Mouse (Mus musculus): ENCODE results near the gene Cacna1d. TPM values are rescaled to one million over a fixed set of nuclear protein-coding genes. Genes with fewer than 3 reads are reported as not detected.
A peak's percentile ranks its signal among the peaks of the same experiment; 100 is the strongest.

Gene Cacna1d
- total RNA-seq, 2 experiments from 2014 or later: 59.7 to 60.9 TPM

- intact Hi-C loops (cut with DNase I): no loop called here
- DNase-seq: no peak
These were observed 85.6 kb downstream of the Cacna1d start for GRCm38 (mm10) chr14:30405456-30406225.

DNA sequence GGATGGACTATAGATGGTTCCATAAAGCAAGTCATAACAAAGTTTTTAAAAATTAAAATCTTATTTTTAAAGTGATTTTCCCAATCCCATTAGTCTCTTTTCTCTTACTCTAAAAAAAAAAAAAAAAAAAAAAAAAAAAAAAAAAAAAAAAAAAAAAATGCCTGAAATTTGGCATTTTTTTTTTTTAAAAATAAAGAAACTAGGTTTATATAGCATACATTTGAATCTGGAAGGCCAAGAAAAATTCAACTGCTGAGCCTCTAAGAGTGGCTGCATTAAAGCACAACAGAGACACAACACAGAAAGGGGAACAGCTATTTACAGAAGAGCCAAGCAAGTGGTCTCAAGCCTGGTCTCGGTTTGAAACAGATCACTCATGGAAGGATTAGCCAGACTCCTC is 112.9 kb downstream of the Cacna1d start:
- intact Hi-C loops (cut with DNase I): no loop called here
- no peak for DNase-seq

GRCm38 (mm10) chr14:30372878-30373277 is 118.4 kb downstream of the Cacna1d start:
- intact Hi-C loops (cut with DNase I): no loop called here
- no peak for DNase-seq

DNA sequence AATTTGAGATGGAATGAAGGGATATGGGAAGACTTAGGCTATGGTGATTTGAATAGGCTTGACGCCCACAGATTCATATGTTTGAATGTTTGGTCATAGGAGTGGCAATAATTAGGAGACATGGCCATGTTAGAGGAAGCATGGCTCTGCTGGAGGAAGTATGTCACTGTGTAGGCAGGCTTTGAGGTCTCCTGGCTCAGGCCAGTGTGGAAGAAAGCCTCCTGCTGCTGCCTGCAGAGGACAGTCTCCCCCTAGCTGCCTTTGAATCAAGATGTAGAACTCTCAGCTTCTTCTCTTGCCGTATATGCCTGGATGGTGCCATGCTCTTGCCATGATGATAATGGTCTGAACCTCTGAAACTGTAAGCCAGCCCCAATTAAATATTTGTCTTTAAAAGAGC is 120.2 kb downstream of the Cacna1d start:
- DNase-seq: no peak
- intact Hi-C loops (cut with DNase I): no loop called here

DNA sequence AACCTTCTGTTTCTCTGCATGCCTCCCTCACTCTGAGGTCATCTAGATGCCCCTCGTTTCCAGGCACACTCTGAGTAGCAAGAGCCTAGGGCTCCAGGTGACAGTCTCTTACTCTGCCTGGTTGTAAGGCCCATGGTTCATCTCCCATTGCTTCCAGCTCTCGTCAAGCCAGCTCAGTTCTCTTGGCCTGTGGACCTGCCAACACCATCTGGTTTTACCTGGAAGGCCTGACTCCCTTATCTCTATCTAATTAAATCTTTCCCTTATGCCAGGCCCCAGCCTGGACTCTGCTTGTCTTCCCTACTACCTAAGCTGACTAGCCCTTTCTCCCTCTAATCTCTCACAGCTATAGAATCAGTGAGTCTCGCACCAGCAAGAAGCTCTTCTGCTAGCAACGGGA is 124.2 kb downstream of the Cacna1d start:
- intact Hi-C loops (cut with DNase I): no loop called here
- no peak for DNase-seq

DNA sequence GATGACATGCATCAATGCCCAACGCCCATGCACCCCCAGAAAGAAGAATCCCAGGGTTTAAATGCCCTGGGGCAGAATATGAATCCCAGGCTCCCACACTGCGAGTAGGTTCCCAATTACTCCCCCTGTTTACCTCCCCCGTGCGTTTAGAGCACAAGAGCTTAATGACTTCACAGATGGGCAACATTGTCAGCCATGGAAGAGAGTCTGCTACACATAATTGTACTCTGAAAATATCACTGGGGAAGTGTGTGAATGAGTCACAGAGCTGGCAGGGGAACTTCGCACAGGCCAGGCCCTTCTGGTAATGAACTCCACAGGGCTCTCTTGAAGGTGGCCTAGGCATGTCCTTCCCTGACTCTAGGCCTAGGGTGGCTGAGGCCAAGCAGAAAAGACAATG is 125.4 kb downstream of the Cacna1d start:
- no peak for DNase-seq

DNA sequence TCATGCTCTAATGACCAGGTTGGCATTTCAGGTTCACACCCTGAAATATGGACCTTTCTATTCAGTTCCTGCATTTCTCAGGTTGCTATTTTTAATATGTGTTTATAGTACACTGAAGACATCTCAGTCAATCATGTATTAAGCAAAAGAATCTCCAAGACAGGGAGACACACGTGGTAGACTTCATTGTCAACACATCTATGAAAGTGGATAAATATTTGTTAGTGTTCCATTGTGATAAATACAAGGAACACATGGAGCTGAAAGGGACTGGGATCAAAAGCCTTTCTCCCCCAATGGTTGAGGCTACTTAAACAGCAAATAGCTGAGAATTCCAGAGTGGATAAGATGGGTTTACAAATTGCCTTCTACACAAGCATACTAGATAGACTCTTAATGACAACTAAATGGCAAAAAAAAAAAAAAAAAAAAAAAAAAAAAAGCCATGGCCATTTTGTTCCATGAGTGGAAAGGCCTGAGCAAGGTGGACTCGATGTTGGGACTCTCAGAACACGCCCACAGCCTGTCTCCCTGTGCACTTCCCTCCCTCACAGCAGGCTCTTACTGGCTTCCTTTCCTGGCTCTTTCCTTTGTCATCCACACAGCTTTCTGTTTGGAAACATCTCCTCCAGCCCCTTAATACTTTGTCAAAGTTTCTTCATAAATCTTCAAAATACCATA is 127.6 kb downstream of the Cacna1d start:
- no peak for DNase-seq
- intact Hi-C loops (cut with DNase I): no loop called here

More for the DNA sequence above, 125.4 kb downstream of the Cacna1d start:
- intact Hi-C loops (cut with DNase I): no loop called here

DNA sequence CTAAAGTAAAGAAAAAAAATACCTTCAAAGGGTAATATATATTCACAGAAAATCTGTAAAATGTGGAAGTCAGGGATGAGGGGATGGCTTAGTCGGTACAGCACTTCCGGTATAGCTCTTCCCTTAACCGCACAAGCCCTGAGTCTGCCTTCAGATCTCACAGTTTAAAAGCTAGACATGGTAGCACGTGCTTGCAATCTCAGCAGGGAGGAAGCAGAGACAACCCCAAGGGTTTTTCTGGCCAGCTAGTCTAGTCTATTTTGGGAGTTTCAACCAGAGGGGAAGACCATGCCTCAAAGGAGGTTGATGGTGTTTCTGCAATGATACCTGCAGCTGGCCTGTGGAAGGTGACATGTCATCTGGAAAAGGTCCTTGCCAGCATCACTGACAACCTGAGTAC is 128.9 kb downstream of the Cacna1d start:
- DNase-seq: no peak
- intact Hi-C loops (cut with DNase I): no loop called here

- no peak for DNase-seq
- intact Hi-C loops (cut with DNase I): no loop called here
These were observed 130.8 kb downstream of the Cacna1d start for GRCm38 (mm10) chr14:30360478-30360877.

DNA sequence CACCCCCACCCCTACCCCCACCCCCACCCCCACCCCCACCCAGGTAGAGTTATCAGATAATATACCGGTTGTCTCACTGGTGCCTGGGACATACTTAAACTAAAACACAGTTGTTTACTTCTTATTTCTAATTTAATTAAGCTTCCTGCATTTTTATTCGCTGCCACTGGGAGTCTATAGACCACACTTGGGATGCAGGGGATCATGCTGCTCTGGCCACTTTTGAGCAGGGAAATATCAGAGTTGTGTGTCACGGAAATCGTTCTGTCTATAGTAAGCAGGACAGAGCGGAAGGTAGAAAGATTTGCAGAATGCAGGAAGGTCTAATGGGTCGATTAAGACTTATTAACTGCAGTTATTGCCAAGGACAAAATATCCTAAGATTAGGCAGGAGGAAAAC is 131.3 kb downstream of the Cacna1d start:
- no peak for DNase-seq
- intact Hi-C loops (cut with DNase I): no loop called here

DNA sequence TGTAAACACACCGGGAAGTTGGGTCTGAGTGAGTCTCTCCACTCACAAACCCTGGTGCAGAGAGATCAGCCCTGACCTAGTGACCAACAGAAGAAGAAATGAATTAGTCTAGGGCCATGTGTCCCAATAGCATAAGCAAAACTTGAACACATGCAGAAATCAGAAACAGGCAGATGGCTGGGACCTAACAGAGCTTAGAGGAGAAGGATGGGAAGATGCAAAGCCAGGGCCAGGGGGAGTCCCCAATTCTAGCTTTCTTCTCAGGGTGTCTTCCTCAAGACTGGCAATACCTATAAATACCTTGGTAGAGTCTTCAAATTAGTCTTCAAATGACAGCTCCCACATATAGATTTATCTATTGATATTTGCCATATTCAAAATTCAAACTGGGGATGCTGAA is 133.2 kb downstream of the Cacna1d start:
- no peak for DNase-seq
- intact Hi-C loops (cut with DNase I): no loop called here

GRCm38 (mm10) chr14:30356456-30356855 is 134.8 kb downstream of the Cacna1d start:
- intact Hi-C loops (cut with DNase I): no loop called here
- no peak for DNase-seq

- intact Hi-C loops (cut with DNase I): loop anchor here (5.0 kb wide), 2 partner anchors 103 to 217 kb away; no protein-coding TSS in a partner anchor
- DNase-seq: no peak
These were observed 136.5 kb downstream of the Cacna1d start for GRCm38 (mm10) chr14:30354761-30355160.

GRCm38 (mm10) chr14:30354127-30354463 is 137.2 kb downstream of the Cacna1d start:
- intact Hi-C loops (cut with DNase I): loop anchor here (5.0 kb wide), 2 partner anchors 103 to 217 kb away; no protein-coding TSS in a partner anchor

DNA sequence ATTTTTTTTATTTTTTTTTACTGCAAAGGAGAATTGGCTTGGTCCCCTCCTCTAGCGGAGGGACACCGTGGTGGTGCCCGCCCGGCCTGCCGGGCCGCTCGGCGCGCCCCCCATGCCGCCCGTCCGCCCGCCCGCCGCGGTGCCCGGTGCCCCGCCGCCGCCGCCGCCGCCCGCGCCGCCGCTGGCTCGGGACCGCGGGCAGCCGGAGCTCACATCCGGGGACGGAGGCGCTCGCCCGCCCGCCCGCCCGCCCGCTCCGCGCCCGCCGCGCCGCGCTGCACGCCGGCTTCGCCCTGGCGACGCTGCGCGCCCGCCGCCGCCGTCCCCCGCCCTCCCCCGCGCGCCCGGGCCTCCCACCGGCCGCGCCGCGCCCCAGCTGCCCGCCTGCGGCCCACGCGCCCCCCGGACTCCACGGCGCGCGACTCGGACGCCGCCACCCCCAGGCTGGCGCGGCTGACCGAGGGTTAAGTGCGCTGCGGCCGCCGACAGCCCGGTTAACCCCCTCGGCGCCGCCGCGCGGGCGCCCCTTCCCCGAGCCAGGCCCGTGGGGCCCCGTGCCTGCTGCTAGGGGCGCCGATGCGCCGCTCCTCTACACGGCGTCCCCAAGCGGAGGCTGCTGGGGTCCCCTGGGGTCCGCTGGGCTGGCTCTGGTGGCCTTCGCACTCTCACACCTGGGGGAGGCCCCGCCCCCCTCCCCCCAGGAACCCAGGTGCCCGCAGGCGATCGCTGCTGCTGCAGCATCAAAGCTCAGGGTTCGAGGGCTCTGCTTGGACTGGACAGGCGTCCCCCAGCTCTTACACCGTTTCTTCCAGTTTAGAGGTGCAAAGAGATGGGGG is 137.7 kb downstream of the Cacna1d start:
- intact Hi-C loops (cut with DNase I): loop anchor here (5.0 kb wide), 2 partner anchors 104 to 216 kb away; no protein-coding TSS in a partner anchor
- peak; percentile 48 for DNase-seq

More at GRCm38 (mm10) chr14:30354127-30354463, 137.2 kb downstream of the Cacna1d start:
- no peak for DNase-seq

DNA sequence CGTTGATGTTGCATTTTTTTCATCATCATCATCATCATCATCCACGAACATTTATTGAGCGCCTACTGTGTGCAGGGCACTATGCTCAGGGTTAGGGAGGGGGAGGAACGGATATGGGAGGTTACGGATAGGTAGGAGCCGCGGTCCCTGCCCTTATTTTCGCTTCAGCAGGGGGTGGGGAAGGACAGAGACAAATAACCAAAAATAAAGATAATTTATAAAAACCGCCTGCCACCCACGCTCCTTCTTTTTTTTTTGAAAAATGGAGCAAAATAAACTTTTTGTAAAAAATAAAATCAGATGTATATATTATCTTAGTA is 138.3 kb downstream of the Cacna1d start:
- DNase-seq: no peak
- intact Hi-C loops (cut with DNase I): loop anchor here (5.0 kb wide), 2 partner anchors 104 to 216 kb away; no protein-coding TSS in a partner anchor

DNA sequence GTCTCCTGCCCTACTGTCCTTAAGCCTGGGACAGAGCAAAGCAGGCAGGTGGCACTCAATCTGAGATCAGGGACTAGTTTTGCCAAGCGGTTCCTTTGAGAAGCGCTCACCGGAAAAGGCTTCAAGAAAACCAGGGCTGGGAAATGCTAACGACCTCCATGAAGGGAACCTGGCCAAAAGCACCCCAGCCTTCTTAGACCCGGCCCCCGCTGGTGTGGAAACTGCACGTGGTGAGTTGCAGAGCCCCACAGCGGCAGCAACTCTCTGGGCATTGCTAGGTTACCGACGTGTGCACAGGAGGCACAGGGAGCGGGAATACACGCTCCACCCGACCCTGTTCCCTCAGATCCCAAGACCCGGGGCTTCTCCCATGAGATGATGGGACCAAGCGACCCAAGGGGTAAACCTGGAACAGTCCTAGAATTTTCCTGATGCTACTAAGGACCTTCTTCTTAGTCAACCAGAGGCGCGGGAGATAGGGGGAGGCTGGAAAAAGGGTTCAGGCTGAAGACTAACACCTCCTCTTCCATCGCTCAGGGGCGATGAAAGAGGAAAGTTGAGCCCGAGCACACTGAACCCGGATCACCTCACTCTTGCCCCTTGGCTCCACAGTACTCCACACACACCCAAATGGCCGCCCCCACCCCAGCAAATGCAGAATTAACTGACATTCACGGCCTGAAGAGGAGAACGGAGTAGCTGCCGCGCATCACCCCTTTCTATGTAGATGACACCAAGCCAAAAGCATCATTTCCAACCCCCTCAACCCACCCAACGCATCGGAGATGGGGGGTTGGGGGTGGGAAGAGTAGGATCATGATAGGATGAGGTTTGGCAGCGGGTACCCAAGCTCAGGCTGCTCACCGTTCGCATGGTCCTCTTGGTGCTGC is 138.9 kb downstream of the Cacna1d start:
- intact Hi-C loops (cut with DNase I): loop anchor here (5.0 kb wide), 2 partner anchors 105 to 215 kb away; no protein-coding TSS in a partner anchor

DNA sequence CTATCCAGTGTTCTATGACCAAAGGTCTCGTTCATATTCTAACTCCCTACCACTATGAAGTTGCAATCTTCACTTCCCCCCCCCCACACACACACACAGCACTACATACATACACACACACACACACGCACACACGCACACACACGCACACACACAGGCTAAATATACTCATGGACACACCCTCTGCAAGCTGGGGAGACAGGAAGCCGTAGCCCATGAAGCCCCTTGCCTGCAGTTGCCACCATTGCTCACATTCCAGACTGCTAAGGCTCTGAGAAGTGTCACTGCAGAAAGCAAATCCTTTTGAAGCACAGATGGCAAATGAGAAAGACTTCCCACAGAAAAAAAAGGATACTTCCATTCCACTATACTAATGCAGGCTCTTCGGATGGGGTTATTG is 141.0 kb downstream of the Cacna1d start:
- intact Hi-C loops (cut with DNase I): loop anchor here (5.0 kb wide), 2 partner anchors 107 to 213 kb away; no protein-coding TSS in a partner anchor

More for the DNA sequence above, 138.9 kb downstream of the Cacna1d start:
- DNase-seq: peak; percentile 38

DNA sequence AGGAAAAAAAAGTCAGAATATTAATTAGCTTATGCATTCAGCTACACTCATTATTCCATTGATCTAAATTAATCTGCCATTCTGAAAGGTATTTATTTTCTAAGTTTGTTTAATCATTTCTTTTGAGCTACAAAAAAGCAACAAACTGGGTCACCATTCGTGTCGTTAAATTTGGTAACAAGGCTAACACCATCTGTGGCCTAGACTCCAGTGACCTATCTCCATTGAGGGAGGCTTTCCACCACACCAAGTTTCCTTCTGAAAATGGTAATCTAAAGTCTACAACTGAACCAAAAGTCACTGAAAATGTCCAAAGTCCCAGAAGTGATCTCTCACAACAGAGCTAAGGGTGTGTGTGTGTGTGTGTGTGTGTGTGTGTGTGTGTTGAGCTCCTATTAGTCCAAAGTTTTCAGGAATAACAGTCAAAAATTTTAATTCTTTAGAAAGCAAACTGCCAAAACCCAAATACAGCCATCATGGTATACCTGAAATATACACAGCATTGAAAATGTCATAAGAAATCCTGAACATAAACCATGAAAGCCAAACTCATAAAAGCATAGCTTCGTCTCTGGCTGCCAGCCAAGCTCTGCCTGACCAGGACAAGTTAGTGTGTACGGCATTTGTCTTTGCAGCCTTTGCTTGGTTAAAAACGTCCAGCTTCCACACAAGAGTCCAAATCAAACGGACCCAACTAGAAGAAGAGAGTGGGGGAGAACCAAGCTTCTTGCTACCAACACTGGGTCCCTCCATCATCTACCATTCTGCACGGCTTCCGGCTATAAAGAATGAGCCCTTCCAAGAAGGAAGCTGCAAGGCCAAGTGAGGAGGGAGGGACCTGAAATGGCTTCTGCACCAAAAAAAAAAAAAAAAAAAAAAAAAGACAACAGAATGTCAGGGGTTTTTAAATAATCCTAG is 146.0 kb downstream of the Cacna1d start:
- peak; percentile 28 for DNase-seq
- intact Hi-C loops (cut with DNase I): no loop called here

More for the DNA sequence above, 141.0 kb downstream of the Cacna1d start:
- no peak for DNase-seq

All from left cerebral cortex, postnatal 4 days (tissue).